Mouse (Mus musculus): ENCODE results near the gene Tmem121b. TPM values are rescaled to one million over a fixed set of nuclear protein-coding genes. Genes with fewer than 3 reads are reported as not detected.

Tmem121b gene
- total and polyA plus RNA-seq, 2 experiments from 2014 or later, result 3.0 to 27.6 TPM

DNA sequence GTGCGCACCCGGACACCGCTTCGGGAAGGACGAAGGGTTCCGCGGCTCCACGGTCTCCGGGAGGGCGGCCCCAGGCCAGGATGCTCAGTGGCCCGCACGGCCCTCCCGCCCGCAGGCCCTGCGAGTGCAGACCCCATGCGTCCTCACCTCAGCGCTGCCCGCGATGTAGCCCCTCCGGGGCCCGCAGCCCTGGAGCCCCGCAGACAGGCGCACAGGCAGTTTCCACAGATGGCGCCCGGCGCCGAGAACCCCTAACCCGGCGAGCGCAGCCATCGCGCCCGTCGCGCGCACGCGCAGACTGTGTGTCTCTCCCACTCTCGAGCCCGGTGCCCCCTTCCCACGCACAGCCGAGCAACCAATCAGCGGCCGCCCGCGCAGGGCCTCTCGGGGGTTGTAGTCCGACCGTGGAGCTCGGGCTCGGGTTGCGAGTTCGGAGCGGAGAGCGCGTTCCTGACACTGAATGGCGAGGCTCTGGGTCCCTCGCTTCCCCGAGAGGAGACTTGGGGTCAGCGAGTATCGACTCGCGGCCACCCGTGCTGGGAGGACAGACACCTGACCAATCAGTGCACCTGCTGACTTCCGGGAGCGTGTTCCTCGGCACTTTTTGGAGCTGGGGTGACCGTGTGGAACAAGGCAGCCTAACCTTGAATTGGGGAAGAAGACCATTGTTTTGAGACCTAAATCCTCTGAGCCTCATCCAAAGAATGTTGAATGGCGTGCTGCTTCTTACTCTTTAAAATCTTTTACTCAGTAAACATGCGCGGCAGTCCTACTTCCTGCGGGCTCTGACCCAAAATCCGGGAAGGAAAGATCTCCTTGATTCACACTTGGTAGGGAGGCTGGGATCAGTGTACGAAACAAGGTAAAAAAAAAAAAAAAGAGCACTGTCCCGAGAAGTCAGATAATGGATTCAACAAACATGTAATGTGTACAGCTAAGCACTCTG lies 37.7 kb upstream of the Tmem121b start, which contains the start of gene Hdhd5:
TSS of gene Hdhd5 (minus strand) at position 300 of the 946 bp plus-strand sequence.
- Histone ChIP-seq H3K9ac (peak within 1 kb of the TSS; percentile 92), H3K27ac (ENCODE audit: low read depth, low read length) (peak within 1 kb of the TSS; percentile 67; the same call in 1 of the 2 replicates), H3K27me3 (ENCODE audit: insufficient read depth, low read length) (no peaks in the 10 kb centered on the region), H3K4me2 (ENCODE audit: low read depth) (peak within 1 kb of the TSS; percentile 66), H3K9me3 (ENCODE audit: low read length) (no peaks in the 10 kb centered on the region), H3K4me1 (ENCODE audit: insufficient read depth) (peaks cover 16% of the 10 kb centered on the region), H3K4me3 (ENCODE audit: low read depth, low read length) (peak within 1 kb of the TSS; percentile 95), H3K36me3 (ENCODE audit: insufficient read depth) (no peaks in the 10 kb centered on the region)
- no peak for TF ChIP-seq CTCF (IDR thresholded peaks at IDR 0.05; ENCODE audit: low read depth)
- WGBS, result 1% methylated on average over 74 of the region's 75 CpGs
- ATAC-seq (peak; percentile 100), DNase-seq (peak; percentile 96)

DNA sequence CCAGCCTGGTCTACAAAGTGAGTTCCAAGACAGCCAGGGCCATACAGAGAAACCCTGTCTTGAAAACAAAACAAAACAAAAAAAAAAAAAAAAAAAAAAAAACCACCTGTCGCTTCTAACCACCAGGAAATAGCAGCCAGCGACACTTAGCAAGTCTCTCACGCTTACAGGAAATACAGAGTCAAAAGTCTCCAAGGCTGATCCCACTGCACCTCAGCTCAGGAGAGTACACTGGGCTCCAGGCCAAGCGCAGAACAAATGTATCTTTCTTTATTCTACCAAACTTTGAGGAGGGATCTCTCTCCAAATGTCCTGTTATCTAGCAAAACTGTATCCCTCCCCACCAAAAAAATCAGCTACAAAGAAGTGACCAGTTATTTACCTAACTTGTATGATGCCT lies 35.5 kb upstream of the Tmem121b start:
- no peak for TF ChIP-seq CTCF (IDR thresholded peaks at IDR 0.05; ENCODE audit: low read depth)
- no peaks in the 10 kb centered on the region for H3K9me3 ChIP-seq (ENCODE audit: low read length)
- H3K36me3 ChIP-seq (ENCODE audit: insufficient read depth), result no peaks in the 10 kb centered on the region
- 65% methylated on average over 4 of the region's 4 CpGs for WGBS
- 0 out of 2 replicates have a peak overlapping the region, but pooled peaks have one; percentile 2 for H3K4me2 ChIP-seq (ENCODE audit: low read depth)
- no peak for DNase-seq
- H3K9ac ChIP-seq, result no peak overlapping the region
- H3K27me3 ChIP-seq (ENCODE audit: insufficient read depth, low read length), result no peaks in the 10 kb centered on the region
- no peak overlapping the region for H3K4me3 ChIP-seq (ENCODE audit: low read depth, low read length)
- peaks cover 16% of the 10 kb centered on the region for H3K4me1 ChIP-seq (ENCODE audit: insufficient read depth)
- no peak overlapping the region for H3K27ac ChIP-seq (ENCODE audit: low read depth, low read length)
- no peak for ATAC-seq

DNA sequence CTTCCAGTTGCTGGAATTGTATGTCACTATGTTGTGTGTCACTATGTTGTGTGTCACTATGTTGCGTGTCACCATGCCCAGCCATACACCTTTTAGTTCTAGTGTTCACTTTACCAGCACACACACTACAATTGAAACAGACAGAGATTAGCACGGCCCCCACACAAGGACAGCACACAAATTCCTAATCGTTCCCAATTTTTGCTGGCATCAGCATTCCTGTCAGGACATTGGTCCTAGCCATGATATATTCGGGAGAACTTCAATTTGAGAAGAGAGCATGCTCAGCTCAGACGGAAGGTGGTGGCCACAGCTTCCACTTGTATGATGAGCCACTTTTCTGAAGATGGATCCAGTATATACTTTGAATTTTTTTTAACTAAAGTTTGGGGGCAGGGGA lies 31.2 kb upstream of the Tmem121b start:
- WGBS, result 94% methylated on average over 5 of the region's 5 CpGs
- ATAC-seq, result no peak
- Histone ChIP-seq H3K4me2 (ENCODE audit: low read depth) (no peak overlapping the region), H3K4me3 (ENCODE audit: low read depth, low read length) (no peak overlapping the region), H3K9me3 (ENCODE audit: low read length) (no peaks in the 10 kb centered on the region), H3K27ac (ENCODE audit: low read depth, low read length) (no peak overlapping the region), H3K27me3 (ENCODE audit: insufficient read depth, low read length) (no peaks in the 10 kb centered on the region), H3K9ac (no peak overlapping the region), H3K4me1 (ENCODE audit: insufficient read depth) (peaks cover 7% of the 10 kb centered on the region), H3K36me3 (ENCODE audit: insufficient read depth) (peaks cover 35% of the 10 kb centered on the region)
- no peak for DNase-seq
- no peak for TF ChIP-seq CTCF (IDR thresholded peaks at IDR 0.05; ENCODE audit: low read depth)

DNA sequence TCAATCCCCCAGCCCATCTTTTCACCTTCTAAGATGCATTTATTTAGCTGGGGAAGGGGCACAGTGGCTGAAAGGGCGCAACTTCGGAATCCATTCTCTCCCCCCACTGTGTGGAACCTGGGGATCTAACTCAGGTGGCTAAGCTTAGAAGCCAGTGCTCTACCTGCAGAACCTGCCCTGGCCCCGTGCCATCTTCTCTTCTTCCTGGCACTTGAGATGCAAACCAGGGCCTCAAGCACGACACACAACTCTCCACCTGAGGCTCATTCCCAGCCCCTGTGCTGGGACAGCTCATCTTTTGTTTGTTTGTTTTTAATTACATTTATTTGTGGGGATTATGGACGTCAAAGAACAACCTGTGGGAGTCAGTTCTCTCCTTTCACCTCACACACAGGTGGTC lies 26.0 kb upstream of the Tmem121b start:
- Histone ChIP-seq H3K27ac (ENCODE audit: low read depth, low read length) (no peak overlapping the region), H3K36me3 (ENCODE audit: insufficient read depth) (peaks cover 51% of the 10 kb centered on the region), H3K4me1 (ENCODE audit: insufficient read depth) (no peaks in the 10 kb centered on the region), H3K9ac (no peak overlapping the region), H3K4me2 (ENCODE audit: low read depth) (no peak overlapping the region), H3K9me3 (ENCODE audit: low read length) (no peaks in the 10 kb centered on the region), H3K4me3 (ENCODE audit: low read depth, low read length) (no peak overlapping the region), H3K27me3 (ENCODE audit: insufficient read depth, low read length) (no peaks in the 10 kb centered on the region)
- no peak for TF ChIP-seq CTCF (IDR thresholded peaks at IDR 0.05; ENCODE audit: low read depth)
- no peak for ATAC-seq
- no peak for DNase-seq
- WGBS, result 91% methylated on average over 5 of the region's 5 CpGs

DNA sequence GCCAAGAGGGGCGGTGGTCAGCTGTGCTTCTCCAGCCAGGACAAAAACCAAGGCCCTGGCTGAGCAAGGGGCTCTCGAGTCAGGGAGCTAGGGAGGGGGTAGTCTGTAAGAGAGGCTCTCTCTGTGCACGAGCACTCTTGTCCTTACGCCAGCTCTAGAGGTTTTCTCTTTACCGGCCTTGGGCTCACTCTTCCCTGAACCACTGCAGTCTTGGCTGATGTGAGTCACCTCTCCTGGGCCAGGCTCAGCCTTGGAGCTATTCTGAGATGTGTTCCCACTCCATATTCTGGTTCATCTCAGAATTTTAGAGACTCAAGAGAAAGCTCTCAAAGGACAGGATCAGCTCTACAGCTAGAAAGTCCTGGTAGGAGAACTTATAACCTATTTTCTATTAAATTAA lies 23.7 kb upstream of the Tmem121b start:
- no peak for TF ChIP-seq CTCF (IDR thresholded peaks at IDR 0.05; ENCODE audit: low read depth)
- Histone ChIP-seq H3K4me3 (ENCODE audit: low read depth, low read length) (no peak overlapping the region), H3K27ac (ENCODE audit: low read depth, low read length) (no peak overlapping the region), H3K9ac (no peak overlapping the region), H3K4me1 (ENCODE audit: insufficient read depth) (no peaks in the 10 kb centered on the region), H3K36me3 (ENCODE audit: insufficient read depth) (peaks cover 57% of the 10 kb centered on the region), H3K9me3 (ENCODE audit: low read length) (no peaks in the 10 kb centered on the region), H3K4me2 (ENCODE audit: low read depth) (no peak overlapping the region), H3K27me3 (ENCODE audit: insufficient read depth, low read length) (no peaks in the 10 kb centered on the region)
- 93% methylated on average over 5 of the region's 5 CpGs for WGBS
- no peak for DNase-seq
- no peak for ATAC-seq

DNA sequence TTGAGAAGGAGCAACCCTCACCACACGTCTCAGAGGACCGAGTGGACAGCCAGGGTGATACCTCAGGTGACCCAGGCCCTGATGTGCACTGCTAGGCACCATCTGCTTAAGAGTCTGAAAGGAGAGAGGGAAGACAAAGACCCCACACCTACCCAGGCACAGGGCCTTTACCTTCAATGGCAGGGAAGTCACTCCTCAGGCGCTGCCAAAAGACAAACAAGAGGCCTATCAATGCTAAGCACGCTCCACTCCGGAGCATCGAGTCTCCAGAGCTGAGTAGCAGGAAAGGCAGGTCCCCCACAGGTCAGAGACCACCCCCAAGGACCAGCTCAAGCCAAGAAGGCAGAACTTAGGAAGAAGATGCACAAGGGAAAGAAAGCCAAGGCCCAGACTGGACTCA lies 23.3 kb upstream of the Tmem121b start:
- no peaks in the 10 kb centered on the region for H3K27me3 ChIP-seq (ENCODE audit: insufficient read depth, low read length)
- H3K27ac ChIP-seq (ENCODE audit: low read depth, low read length), result no peak overlapping the region
- no peak overlapping the region for H3K4me3 ChIP-seq (ENCODE audit: low read depth, low read length)
- H3K36me3 ChIP-seq (ENCODE audit: insufficient read depth), result peaks cover 53% of the 10 kb centered on the region
- TF ChIP-seq CTCF (IDR thresholded peaks at IDR 0.05; ENCODE audit: low read depth), result no peak
- H3K9ac ChIP-seq, result no peak overlapping the region
- no peaks in the 10 kb centered on the region for H3K4me1 ChIP-seq (ENCODE audit: insufficient read depth)
- no peaks in the 10 kb centered on the region for H3K9me3 ChIP-seq (ENCODE audit: low read length)
- H3K4me2 ChIP-seq (ENCODE audit: low read depth), result no peak overlapping the region
- ATAC-seq (no peak), DNase-seq (no peak)
- WGBS, result 91% methylated on average over 6 of the region's 6 CpGs

DNA sequence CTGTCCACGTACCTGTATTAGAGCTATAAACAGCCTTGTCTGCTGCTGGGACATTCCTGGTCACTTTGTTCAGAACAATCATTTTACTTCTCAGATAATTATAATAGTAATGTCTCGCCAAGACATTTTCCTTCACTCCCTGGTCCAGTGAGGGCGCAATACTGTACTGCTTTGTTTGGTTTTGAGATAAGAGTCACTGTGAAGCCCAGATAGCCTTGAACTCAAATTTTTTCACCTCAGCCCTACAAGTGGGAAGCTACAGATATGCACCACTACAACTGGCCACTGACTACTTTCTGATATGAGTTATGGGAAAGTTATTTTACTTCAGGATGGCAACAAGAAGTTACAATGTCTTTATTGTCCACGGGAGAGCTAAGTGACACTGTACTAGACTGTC lies 22.8 kb upstream of the Tmem121b start:
- WGBS, result 95% methylated on average over 4 of the region's 4 CpGs
- Histone ChIP-seq H3K9ac (no peak overlapping the region), H3K4me3 (ENCODE audit: low read depth, low read length) (no peak overlapping the region), H3K4me2 (ENCODE audit: low read depth) (no peak overlapping the region), H3K27ac (ENCODE audit: low read depth, low read length) (no peak overlapping the region), H3K4me1 (ENCODE audit: insufficient read depth) (no peaks in the 10 kb centered on the region), H3K9me3 (ENCODE audit: low read length) (no peaks in the 10 kb centered on the region), H3K36me3 (ENCODE audit: insufficient read depth) (peaks cover 49% of the 10 kb centered on the region), H3K27me3 (ENCODE audit: insufficient read depth, low read length) (no peaks in the 10 kb centered on the region)
- ATAC-seq (no peak), DNase-seq (no peak)
- no peak for TF ChIP-seq CTCF (IDR thresholded peaks at IDR 0.05; ENCODE audit: low read depth)
